Mouse (Mus musculus): ENCODE data around the gene Gm4981. TPM values are rescaled to one million over a fixed set of nuclear protein-coding genes. Genes with fewer than 3 reads are reported as not detected.

Gm4981 gene
- polyA plus RNA-seq, 1 experiment from 2014 or later, result not detected

Other genes starting within 250 kb of the Gm4981 start
- gene AW822073, start 11.8 kb downstream of the Gm4981 start, polyA plus RNA-seq (2014; fragmentation: Nextera tagmentation; extraction: Ambion mirVana), result not detected in 2 replicates
- not detected in 2 replicates for gene Duxf3, start 4.0 kb downstream of the Gm4981 start, polyA plus RNA-seq (2014; fragmentation: Nextera tagmentation; extraction: Ambion mirVana)
- 45.7 and 48.0 TPM in 2 replicates for gene Gcc2, start 18.8 kb upstream of the Gm4981 start, polyA plus RNA-seq (2014; fragmentation: Nextera tagmentation; extraction: Ambion mirVana)
- gene Lims1, start 86.8 kb upstream of the Gm4981 start, polyA plus RNA-seq (2014; fragmentation: Nextera tagmentation; extraction: Ambion mirVana), result 73.4 and 89.2 TPM in 2 replicates
- 30.8 and 38.7 TPM in 2 replicates for gene Ranbp2, start 210.2 kb upstream of the Gm4981 start, polyA plus RNA-seq (2014; fragmentation: Nextera tagmentation; extraction: Ambion mirVana)